Mouse (Mus musculus): ENCODE measurements around the gene Fam216a. TPM values are rescaled to one million over a fixed set of nuclear protein-coding genes. Genes with fewer than 3 reads are reported as not detected.

Gene Fam216a
- polyA plus RNA-seq, 1 experiment, result 178 TPM

- no peaks in the 10 kb centered on the region for H3K27me3 ChIP-seq (ENCODE audit: control insufficient read depth, insufficient read depth, low read length)
- TF ChIP-seq POLR2A (IDR thresholded peaks at IDR 0.05; ENCODE audit: control insufficient read depth, low read depth, low read length), result no peak
- TF ChIP-seq CTCF (IDR thresholded peaks at IDR 0.05; ENCODE audit: control insufficient read depth, insufficient read depth, insufficient replicate concordance, low read depth, low read length), result peak; percentile 47; the same call in 1 of the 2 replicates
- H3K36me3 ChIP-seq (ENCODE audit: control insufficient read depth, insufficient read depth, low read length), result no peaks in the 10 kb centered on the region
- peaks cover 13% of the 10 kb centered on the region for H3K4me1 ChIP-seq (ENCODE audit: control insufficient read depth, insufficient read depth, low read length)
- no peak overlapping the region; the same call in 1 of the 2 replicates for H3K4me3 ChIP-seq (ENCODE audit: control insufficient read depth, low read depth, low read length)
- H3K27ac ChIP-seq (ENCODE audit: control insufficient read depth, insufficient read depth, low read depth, low read length), result no peak overlapping the region
Measured at GRCm38 (mm10) chr5:122409692-122410645, 37.8 kb upstream of the Fam216a start.

GRCm38 (mm10) chr5:122405537-122405936 is 33.4 kb upstream of the Fam216a start:
- Histone ChIP-seq H3K4me1 (ENCODE audit: control insufficient read depth, insufficient read depth, low read length) (peaks cover 7% of the 10 kb centered on the region), H3K4me3 (ENCODE audit: control insufficient read depth, low read depth, low read length) (no peak overlapping the region), H3K27ac (ENCODE audit: control insufficient read depth, insufficient read depth, low read depth, low read length) (no peak overlapping the region), H3K27me3 (ENCODE audit: control insufficient read depth, insufficient read depth, low read length) (no peaks in the 10 kb centered on the region), H3K36me3 (ENCODE audit: control insufficient read depth, insufficient read depth, low read length) (no peaks in the 10 kb centered on the region)
- TF ChIP-seq CTCF (IDR thresholded peaks at IDR 0.05; ENCODE audit: control insufficient read depth, insufficient read depth, insufficient replicate concordance, low read depth, low read length) (no peak), POLR2A (IDR thresholded peaks at IDR 0.05; ENCODE audit: control insufficient read depth, low read depth, low read length) (no peak)

- TF ChIP-seq POLR2A (IDR thresholded peaks at IDR 0.05; ENCODE audit: control insufficient read depth, low read depth, low read length) (no peak), CTCF (IDR thresholded peaks at IDR 0.05; ENCODE audit: control insufficient read depth, insufficient read depth, insufficient replicate concordance, low read depth, low read length) (no peak)
- Histone ChIP-seq H3K4me3 (ENCODE audit: control insufficient read depth, low read depth, low read length) (no peak overlapping the region), H3K27me3 (ENCODE audit: control insufficient read depth, insufficient read depth, low read length) (no peaks in the 10 kb centered on the region), H3K27ac (ENCODE audit: control insufficient read depth, insufficient read depth, low read depth, low read length) (no peak overlapping the region), H3K36me3 (ENCODE audit: control insufficient read depth, insufficient read depth, low read length) (no peaks in the 10 kb centered on the region), H3K4me1 (ENCODE audit: control insufficient read depth, insufficient read depth, low read length) (peaks cover 2% of the 10 kb centered on the region)
Measured at GRCm38 (mm10) chr5:122403362-122403761, 31.2 kb upstream of the Fam216a start.

- no peaks in the 10 kb centered on the region for H3K36me3 ChIP-seq (ENCODE audit: control insufficient read depth, insufficient read depth, low read length)
- no peaks in the 10 kb centered on the region for H3K27me3 ChIP-seq (ENCODE audit: control insufficient read depth, insufficient read depth, low read length)
- TF ChIP-seq CTCF (IDR thresholded peaks at IDR 0.05; ENCODE audit: control insufficient read depth, insufficient read depth, insufficient replicate concordance, low read depth, low read length) (no peak), POLR2A (IDR thresholded peaks at IDR 0.05; ENCODE audit: control insufficient read depth, low read depth, low read length) (no peak)
- peaks cover 2% of the 10 kb centered on the region for H3K4me1 ChIP-seq (ENCODE audit: control insufficient read depth, insufficient read depth, low read length)
- H3K4me3 ChIP-seq (ENCODE audit: control insufficient read depth, low read depth, low read length), result no peak overlapping the region
- H3K27ac ChIP-seq (ENCODE audit: control insufficient read depth, insufficient read depth, low read depth, low read length), result no peak overlapping the region
Measured at GRCm38 (mm10) chr5:122402772-122403171, 30.6 kb upstream of the Fam216a start.

- no peaks in the 10 kb centered on the region for H3K27me3 ChIP-seq (ENCODE audit: control insufficient read depth, insufficient read depth, low read length)
- H3K27ac ChIP-seq (ENCODE audit: control insufficient read depth, insufficient read depth, low read depth, low read length), result no peak overlapping the region
- H3K4me3 ChIP-seq (ENCODE audit: control insufficient read depth, low read depth, low read length), result no peak overlapping the region
- H3K4me1 ChIP-seq (ENCODE audit: control insufficient read depth, insufficient read depth, low read length), result peaks cover 2% of the 10 kb centered on the region
- no peaks in the 10 kb centered on the region for H3K36me3 ChIP-seq (ENCODE audit: control insufficient read depth, insufficient read depth, low read length)
- TF ChIP-seq POLR2A (IDR thresholded peaks at IDR 0.05; ENCODE audit: control insufficient read depth, low read depth, low read length), result no peak
- no peak for TF ChIP-seq CTCF (IDR thresholded peaks at IDR 0.05; ENCODE audit: control insufficient read depth, insufficient read depth, insufficient replicate concordance, low read depth, low read length)
Measured at GRCm38 (mm10) chr5:122402160-122402559, 30.0 kb upstream of the Fam216a start.

- H3K36me3 ChIP-seq (ENCODE audit: control insufficient read depth, insufficient read depth, low read length), result no peaks in the 10 kb centered on the region
- peaks cover 5% of the 10 kb centered on the region for H3K4me1 ChIP-seq (ENCODE audit: control insufficient read depth, insufficient read depth, low read length)
- H3K27ac ChIP-seq (ENCODE audit: control insufficient read depth, insufficient read depth, low read depth, low read length), result no peak overlapping the region
- H3K4me3 ChIP-seq (ENCODE audit: control insufficient read depth, low read depth, low read length), result no peak overlapping the region
- no peaks in the 10 kb centered on the region for H3K27me3 ChIP-seq (ENCODE audit: control insufficient read depth, insufficient read depth, low read length)
- peak; percentile 89 for TF ChIP-seq CTCF (IDR thresholded peaks at IDR 0.05; ENCODE audit: control insufficient read depth, insufficient read depth, insufficient replicate concordance, low read depth, low read length)
- no peak for TF ChIP-seq POLR2A (IDR thresholded peaks at IDR 0.05; ENCODE audit: control insufficient read depth, low read depth, low read length)
Measured at GRCm38 (mm10) chr5:122401303-122401640, 29.1 kb upstream of the Fam216a start.

GRCm38 (mm10) chr5:122400628-122401302 is 28.6 kb upstream of the Fam216a start:
- no peaks in the 10 kb centered on the region for H3K36me3 ChIP-seq (ENCODE audit: control insufficient read depth, insufficient read depth, low read length)
- H3K4me1 ChIP-seq (ENCODE audit: control insufficient read depth, insufficient read depth, low read length), result peaks cover 5% of the 10 kb centered on the region
- peak overlapping the region; percentile 68; the same call in 1 of the 2 replicates for H3K27ac ChIP-seq (ENCODE audit: control insufficient read depth, insufficient read depth, low read depth, low read length)
- no peak overlapping the region for H3K4me3 ChIP-seq (ENCODE audit: control insufficient read depth, low read depth, low read length)
- TF ChIP-seq CTCF (IDR thresholded peaks at IDR 0.05; ENCODE audit: control insufficient read depth, insufficient read depth, insufficient replicate concordance, low read depth, low read length) (no peak), POLR2A (IDR thresholded peaks at IDR 0.05; ENCODE audit: control insufficient read depth, low read depth, low read length) (no peak)
- H3K27me3 ChIP-seq (ENCODE audit: control insufficient read depth, insufficient read depth, low read length), result no peaks in the 10 kb centered on the region
